Mouse (Mus musculus): Measurements from ENCODE around the gene Mcl1. TPM values are rescaled to one million over a fixed set of nuclear protein-coding genes. Genes with fewer than 3 reads are reported as not detected.

Mcl1 gene
- total and polyA plus RNA-seq, 2 experiments from 2014 or later: 42.8 to 105 TPM

- Histone ChIP-seq H3K27me3 (ENCODE audit: insufficient read depth, low read length) (no peaks in the 10 kb centered on the region), H3K9ac (replicated peaks; ENCODE audit: low read length, poor library complexity, severe bottlenecking) (no peak overlapping the region), H3K4me2 (ENCODE audit: low read depth, low read length, poor library complexity, severe bottlenecking) (no peak overlapping the region), H3K36me3 (ENCODE audit: insufficient read depth, low read length) (no peaks in the 10 kb centered on the region), H3K27ac (ENCODE audit: low read depth, low read length) (no peak overlapping the region), H3K9me3 (ENCODE audit: low read length) (no peaks in the 10 kb centered on the region), H3K4me1 (ENCODE audit: insufficient read depth, low read length) (no peaks in the 10 kb centered on the region), H3K4me3 (ENCODE audit: low read depth, low read length) (no peak overlapping the region)
- no peak for TF ChIP-seq CTCF (IDR thresholded peaks at IDR 0.05)
- ATAC-seq (ENCODE audit: low FRiP score) (no peak), DNase-seq (ENCODE audit: low spot score) (no peak)
- WGBS: 72% methylated on average over 10 of the region's 10 CpGs
These were observed 13.0 kb upstream of the Mcl1 start for GRCm38 (mm10) chr3:95645313-95646235.

- H3K36me3 ChIP-seq (ENCODE audit: insufficient read depth, low read length): no peaks in the 10 kb centered on the region
- TF ChIP-seq CTCF (IDR thresholded peaks at IDR 0.05): no peak
- H3K4me1 ChIP-seq (ENCODE audit: insufficient read depth, low read length): no peaks in the 10 kb centered on the region
- H3K4me3 ChIP-seq (ENCODE audit: low read depth, low read length): no peak overlapping the region
- no peak for ATAC-seq (ENCODE audit: low FRiP score)
- H3K9ac ChIP-seq (replicated peaks; ENCODE audit: low read length, poor library complexity, severe bottlenecking): no peak overlapping the region
- no peaks in the 10 kb centered on the region for H3K27me3 ChIP-seq (ENCODE audit: insufficient read depth, low read length)
- 92% methylated on average over 5 of the region's 5 CpGs for WGBS
- no peak overlapping the region for H3K4me2 ChIP-seq (ENCODE audit: low read depth, low read length, poor library complexity, severe bottlenecking)
- no peak overlapping the region for H3K27ac ChIP-seq (ENCODE audit: low read depth, low read length)
- H3K9me3 ChIP-seq (ENCODE audit: low read length): no peaks in the 10 kb centered on the region
- DNase-seq (ENCODE audit: low spot score): no peak
These were observed 10.6 kb upstream of the Mcl1 start for GRCm38 (mm10) chr3:95648016-95648415.

GRCm38 (mm10) chr3:95650276-95651032 is 8.1 kb upstream of the Mcl1 start:
- H3K4me3 ChIP-seq (ENCODE audit: low read depth, low read length): no peak overlapping the region
- H3K4me1 ChIP-seq (ENCODE audit: insufficient read depth, low read length): peaks cover 5% of the 10 kb centered on the region; the same call in 1 of the 2 replicates
- TF ChIP-seq CTCF (IDR thresholded peaks at IDR 0.05): no peak
- 77% methylated on average over 6 of the region's 6 CpGs for WGBS
- no peak overlapping the region for H3K9ac ChIP-seq (replicated peaks; ENCODE audit: low read length, poor library complexity, severe bottlenecking)
- H3K4me2 ChIP-seq (ENCODE audit: low read depth, low read length, poor library complexity, severe bottlenecking): no peak overlapping the region
- no peak overlapping the region for H3K27ac ChIP-seq (ENCODE audit: low read depth, low read length)
- H3K36me3 ChIP-seq (ENCODE audit: insufficient read depth, low read length): no peaks in the 10 kb centered on the region
- DNase-seq (ENCODE audit: low spot score) (peak; percentile 8), ATAC-seq (ENCODE audit: low FRiP score) (no peak)
- H3K9me3 ChIP-seq (ENCODE audit: low read length): no peaks in the 10 kb centered on the region
- no peaks in the 10 kb centered on the region for H3K27me3 ChIP-seq (ENCODE audit: insufficient read depth, low read length)

GRCm38 (mm10) chr3:95651033-95651373 is 7.6 kb upstream of the Mcl1 start:
- TF ChIP-seq CTCF (IDR thresholded peaks at IDR 0.05): no peak
- Histone ChIP-seq H3K4me2 (ENCODE audit: low read depth, low read length, poor library complexity, severe bottlenecking) (no peak overlapping the region), H3K27me3 (ENCODE audit: insufficient read depth, low read length) (no peaks in the 10 kb centered on the region), H3K27ac (ENCODE audit: low read depth, low read length) (no peak overlapping the region), H3K9ac (replicated peaks; ENCODE audit: low read length, poor library complexity, severe bottlenecking) (no peak overlapping the region), H3K9me3 (ENCODE audit: low read length) (no peaks in the 10 kb centered on the region), H3K4me3 (ENCODE audit: low read depth, low read length) (no peak overlapping the region), H3K4me1 (ENCODE audit: insufficient read depth, low read length) (peaks cover 5% of the 10 kb centered on the region; the same call in 1 of the 2 replicates), H3K36me3 (ENCODE audit: insufficient read depth, low read length) (no peaks in the 10 kb centered on the region)
- DNase-seq (ENCODE audit: low spot score): no peak
- 90% methylated on average over 3 of the region's 3 CpGs for WGBS
- no peak for ATAC-seq (ENCODE audit: low FRiP score)

- Histone ChIP-seq H3K27ac (ENCODE audit: low read depth, low read length) (no peak overlapping the region), H3K4me3 (ENCODE audit: low read depth, low read length) (no peak overlapping the region), H3K36me3 (ENCODE audit: insufficient read depth, low read length) (no peaks in the 10 kb centered on the region), H3K9ac (replicated peaks; ENCODE audit: low read length, poor library complexity, severe bottlenecking) (no peak overlapping the region), H3K4me2 (ENCODE audit: low read depth, low read length, poor library complexity, severe bottlenecking) (no peak overlapping the region), H3K4me1 (ENCODE audit: insufficient read depth, low read length) (peaks cover 5% of the 10 kb centered on the region; the same call in 1 of the 2 replicates), H3K27me3 (ENCODE audit: insufficient read depth, low read length) (no peaks in the 10 kb centered on the region), H3K9me3 (ENCODE audit: low read length) (no peaks in the 10 kb centered on the region)
- 91% methylated on average over 16 of the region's 16 CpGs for WGBS
- DNase-seq (ENCODE audit: low spot score) (no peak), ATAC-seq (ENCODE audit: low FRiP score) (no peak)
- no peak for TF ChIP-seq CTCF (IDR thresholded peaks at IDR 0.05)
These were observed 7.0 kb upstream of the Mcl1 start for GRCm38 (mm10) chr3:95651391-95652203.

All from midbrain, postnatal 0 days (tissue).